Mouse (Mus musculus) testis, adult 2 months (tissue): ENCODE results near the gene Gmeb2.
A peak's percentile ranks its signal among the peaks of the same experiment; 100 is the strongest.

Source experiments
- CTCF ChIP-seq: fragments of 200-500 bp; IDR thresholded peaks from 2 replicates; pipeline ENCODE4 v1.5.1; 2012; ENCODE audit warnings: low read depth, mild to moderate bottlenecking, inconsistent platforms, low read length, moderate library complexity; ENCODE audit not compliant: control insufficient read depth, insufficient read depth, insufficient replicate concordance
- POLR2A ChIP-seq: fragments of 200-500 bp; IDR thresholded peaks from 2 replicates; pipeline ENCODE4 v1.6.1; 2012; ENCODE audit warnings: low read depth, mild to moderate bottlenecking, inconsistent platforms, low read length, moderate library complexity; ENCODE audit not compliant: control insufficient read depth

DNA sequence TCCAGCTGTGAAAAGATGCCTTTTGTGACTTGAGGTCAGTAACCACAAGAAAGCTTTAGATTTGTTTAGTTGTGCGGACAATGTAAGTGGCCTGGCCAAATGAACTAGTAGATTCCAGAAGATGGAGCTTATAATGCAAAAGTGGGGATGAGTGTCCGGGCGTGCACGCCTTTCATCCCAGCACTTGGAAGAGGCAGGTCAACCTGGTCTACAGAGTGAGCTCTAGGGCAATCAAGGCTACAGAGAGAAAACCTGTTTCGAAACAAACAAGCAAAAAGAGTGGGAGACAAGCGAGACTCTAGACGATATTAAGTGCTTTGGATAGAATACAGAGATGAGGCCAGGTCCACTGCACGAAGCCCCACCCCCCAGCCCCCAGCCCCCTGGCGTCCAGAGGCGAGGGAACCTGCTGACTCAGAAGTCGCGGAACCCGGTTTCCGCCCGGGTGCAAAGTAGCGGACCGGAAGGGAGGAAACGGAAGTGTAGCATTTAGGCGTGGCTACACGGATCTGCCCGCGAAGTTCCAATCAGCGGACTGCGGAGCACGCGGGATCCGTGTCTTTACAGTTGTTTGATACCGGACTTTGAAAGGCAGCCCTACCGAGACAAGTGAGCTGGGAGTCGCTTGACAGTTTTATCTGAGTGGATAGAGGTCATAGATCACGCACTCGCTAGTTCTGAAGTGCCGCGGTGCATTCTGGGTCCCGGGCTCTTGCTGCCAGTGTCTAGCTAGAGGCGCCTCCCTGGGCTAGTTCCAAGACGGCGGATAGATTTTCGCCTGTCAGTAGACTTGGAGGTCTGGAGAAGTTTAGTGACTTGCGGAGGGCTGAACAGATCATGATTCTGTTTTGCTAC, 31.6 kb upstream of the Gmeb2 start, which contains the start of gene Rtel1:
- TF ChIP-seq CTCF (no peak), POLR2A (peak; percentile 77; the same call in 1 of the 2 replicates)
